Mouse (Mus musculus) embryonic fibroblast, embryonic 13.5 days (primary cell): ENCODE data around the gene Ago4. TPM values are rescaled to one million over a fixed set of nuclear protein-coding genes. Genes with fewer than 3 reads are reported as not detected.

Experiments
- H3K27ac ChIP-seq: 2 replicates; pipeline ENCODE4 v1.5.1; 2012; ENCODE audit warnings: low read length, control low read depth, inconsistent platforms; ENCODE audit not compliant: insufficient read depth
- H3K4me1 ChIP-seq: 2 replicates; pipeline ENCODE4 v1.6.1; 2011; ENCODE audit warnings: low read length; ENCODE audit not compliant: control insufficient read depth, insufficient read depth
- H3K4me3 ChIP-seq: 2 replicates; pipeline ENCODE4 v1.5.1; 2011; ENCODE audit warnings: mild to moderate bottlenecking, control low read depth, low read length; ENCODE audit not compliant: insufficient read depth
- CTCF ChIP-seq: IDR thresholded peaks from 2 replicates; pipeline ENCODE4 v1.5.1; 2011; ENCODE audit warnings: mild to moderate bottlenecking, control low read depth, low read length, moderate library complexity, borderline replicate concordance; ENCODE audit not compliant: insufficient read depth
- POLR2A ChIP-seq: IDR thresholded peaks from 2 replicates; pipeline ENCODE4 v1.6.1; 2011; ENCODE audit warnings: low read depth, mild to moderate bottlenecking, control low read depth, low read length, moderate library complexity
- polyA plus RNA-seq: library from polyadenylated mRNA; stranded (reverse); fragments of >200 nt; gene quantifications from 2 replicates; pipeline ENCODE4 v1.2.4, GENCODE M21; 2011; ENCODE audit warnings: low read depth; ENCODE audit not compliant: missing spikeins, insufficient read length

Gene Ago4
- polyA plus RNA-seq, 1 experiment, result 1.2 TPM

GRCm38 (mm10) chr4:126496963-126497362, 36.3 kb downstream of the Ago4 start:
- H3K27ac ChIP-seq, result no peak overlapping the region; the same call in 1 of the 2 replicates

DNA sequence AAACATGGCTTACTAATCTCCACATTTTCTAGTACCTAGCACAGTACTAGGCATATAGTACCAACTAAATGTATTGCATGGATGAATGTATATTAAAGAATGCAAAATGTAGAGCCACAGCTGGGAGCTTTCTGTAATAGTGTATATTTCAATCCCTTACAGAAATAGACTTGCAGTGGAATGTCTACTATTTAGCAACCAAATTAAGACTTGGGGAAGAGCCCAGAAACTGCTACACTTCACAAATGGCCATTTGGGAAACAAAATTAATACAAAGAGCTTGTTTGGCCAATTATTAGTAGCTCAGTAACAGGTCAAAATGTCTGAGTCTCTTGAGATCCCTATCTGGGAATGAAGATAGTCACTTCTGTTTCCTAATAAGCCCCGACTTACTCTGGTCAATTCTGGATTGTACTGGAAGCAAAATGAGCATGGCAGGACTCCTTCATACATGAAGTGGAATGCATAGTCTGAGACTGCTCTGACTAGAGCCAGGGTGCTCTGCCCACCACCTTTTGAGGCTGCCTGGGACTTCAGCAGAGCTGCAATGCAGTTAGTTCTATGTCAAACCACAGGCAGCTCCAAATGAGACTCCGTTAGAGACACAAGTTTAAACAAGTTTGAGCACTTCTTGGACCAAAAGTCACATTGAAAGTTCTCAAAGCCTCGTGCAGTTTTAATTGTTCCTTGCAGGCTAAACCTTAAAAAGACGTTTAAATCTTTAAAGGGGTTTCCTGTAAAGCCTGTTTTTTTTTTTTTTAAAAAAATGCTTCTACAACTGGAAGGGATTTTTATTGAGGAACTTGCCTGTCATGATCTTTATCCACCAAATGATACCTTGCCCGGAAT, 37.1 kb downstream of the Ago4 start:
- Histone ChIP-seq H3K4me3 (no peak overlapping the region), H3K4me1 (no peaks in the 10 kb centered on the region), H3K27ac (peak overlapping the region; percentile 70)
- TF ChIP-seq POLR2A (no peak), CTCF (no peak)

More at GRCm38 (mm10) chr4:126496963-126497362, 36.3 kb downstream of the Ago4 start:
- Histone ChIP-seq H3K4me1 (no peaks in the 10 kb centered on the region), H3K4me3 (no peak overlapping the region)
- TF ChIP-seq CTCF, result no peak
- no peak for TF ChIP-seq POLR2A

- H3K4me1 ChIP-seq, result no peaks in the 10 kb centered on the region
- peak overlapping the region; percentile 70 for H3K27ac ChIP-seq
- TF ChIP-seq POLR2A (no peak), CTCF (no peak)
- H3K4me3 ChIP-seq, result no peak overlapping the region
Observed at GRCm38 (mm10) chr4:126495453-126495852, 37.8 kb downstream of the Ago4 start.

- no peak overlapping the region for H3K27ac ChIP-seq
- no peaks in the 10 kb centered on the region for H3K4me1 ChIP-seq
- TF ChIP-seq CTCF, result no peak
- no peak for TF ChIP-seq POLR2A
- no peak overlapping the region for H3K4me3 ChIP-seq
Observed at GRCm38 (mm10) chr4:126493416-126493815, 39.9 kb downstream of the Ago4 start.

DNA sequence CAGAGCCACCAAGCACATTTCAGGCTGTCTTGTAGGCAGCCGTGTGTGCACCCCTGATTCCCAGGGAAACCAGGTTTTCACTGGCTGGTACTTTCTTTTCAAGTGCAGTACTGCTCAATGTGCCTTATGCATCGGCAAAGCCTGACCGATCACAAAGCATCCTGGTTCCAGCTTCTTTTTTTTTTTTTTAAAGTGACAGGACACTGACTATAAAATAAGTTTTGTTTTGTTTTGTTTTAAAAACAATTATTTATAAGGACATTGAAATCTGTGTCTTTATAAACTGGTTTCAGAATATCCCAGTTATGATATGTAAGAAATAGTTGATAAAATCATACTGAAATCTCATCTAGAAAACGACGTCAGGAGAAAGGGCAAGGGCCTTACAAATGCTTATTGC, 41.3 kb downstream of the Ago4 start:
- H3K27ac ChIP-seq, result no peak overlapping the region
- no peak overlapping the region for H3K4me3 ChIP-seq
- TF ChIP-seq CTCF (no peak), POLR2A (no peak)
- no peaks in the 10 kb centered on the region for H3K4me1 ChIP-seq

GRCm38 (mm10) chr4:126490726-126491125, 42.5 kb downstream of the Ago4 start:
- TF ChIP-seq POLR2A (no peak), CTCF (no peak)

GRCm38 (mm10) chr4:126489811-126490210, 43.5 kb downstream of the Ago4 start:
- no peak for TF ChIP-seq CTCF
- TF ChIP-seq POLR2A, result no peak
- Histone ChIP-seq H3K4me1 (no peaks in the 10 kb centered on the region), H3K27ac (no peak overlapping the region), H3K4me3 (no peak overlapping the region)

More at GRCm38 (mm10) chr4:126490726-126491125, 42.5 kb downstream of the Ago4 start:
- no peaks in the 10 kb centered on the region for H3K4me1 ChIP-seq
- no peak overlapping the region for H3K27ac ChIP-seq
- no peak overlapping the region for H3K4me3 ChIP-seq

GRCm38 (mm10) chr4:126486217-126486616, 47.1 kb downstream of the Ago4 start:
- no peak overlapping the region for H3K4me3 ChIP-seq
- TF ChIP-seq CTCF (no peak), POLR2A (no peak)
- H3K4me1 ChIP-seq, result no peaks in the 10 kb centered on the region
- H3K27ac ChIP-seq, result no peak overlapping the region

- no peaks in the 10 kb centered on the region for H3K4me1 ChIP-seq
- no peak overlapping the region for H3K27ac ChIP-seq
- H3K4me3 ChIP-seq, result no peak overlapping the region
- TF ChIP-seq CTCF, result no peak
- TF ChIP-seq POLR2A, result no peak
Observed at GRCm38 (mm10) chr4:126485065-126485464, 48.2 kb downstream of the Ago4 start.

GRCm38 (mm10) chr4:126483874-126484273, 49.4 kb downstream of the Ago4 start:
- Histone ChIP-seq H3K27ac (no peak overlapping the region), H3K4me3 (no peak overlapping the region), H3K4me1 (no peaks in the 10 kb centered on the region)
- TF ChIP-seq CTCF (no peak), POLR2A (no peak)
